Mouse (Mus musculus) hindbrain, embryonic 10.5 days (tissue): ENCODE results near the gene D1Ertd622e. TPM values are rescaled to one million over a fixed set of nuclear protein-coding genes. Genes with fewer than 3 reads are reported as not detected.

Source experiments
- DNase-seq: peaks from one replicate; pipeline ENCODE4 v3.0.0-alpha.2; 2017; ENCODE audit warnings: low spot score
- H3K27ac ChIP-seq: fragments of 300-500 bp; sonication (generic); 2 replicates; pipeline ENCODE4 v1.5.1; 2016; ENCODE audit warnings: mild to moderate bottlenecking, moderate library complexity
- H3K27me3 ChIP-seq: fragments of 300-500 bp; sonication (generic); 2 replicates; pipeline ENCODE4 v1.6.1; 2016; ENCODE audit warnings: mild to moderate bottlenecking; ENCODE audit not compliant: poor library complexity, insufficient read depth, severe bottlenecking
- H3K36me3 ChIP-seq: fragments of 300-500 bp; sonication (generic); 2 replicates; pipeline ENCODE4 v1.6.1; 2016; ENCODE audit warnings: mild to moderate bottlenecking, moderate library complexity
- H3K4me1 ChIP-seq: fragments of 300-500 bp; sonication (generic); replicated peaks from 2 replicates; pipeline ENCODE4 v1.6.1; 2016; ENCODE audit warnings: mild to moderate bottlenecking
- H3K4me3 ChIP-seq: fragments of 300-500 bp; sonication (generic); 2 replicates; pipeline ENCODE4 v1.5.1; 2016; ENCODE audit warnings: mild to moderate bottlenecking, moderate library complexity
- H3K9me3 ChIP-seq: fragments of 300-500 bp; sonication (generic); 2 replicates; pipeline ENCODE4 v1.6.1; 2016; ENCODE audit warnings: mild to moderate bottlenecking, moderate library complexity
- WGBS: fragments of 180-500 bp; shearing (Covaris S2); methylation state at CpG from one replicate; pipeline ENCODE4 v1.1.7; 2016; 5-methylcytosine and 5-hydroxymethylcytosine counted together
- polyA plus RNA-seq: library from polyadenylated mRNA; unstranded; fragments of >200 nt; fragmentation: Nextera tagmentation; extraction: Ambion mirVana; gene quantifications from 2 replicates; pipeline ENCODE4 v1.2.1, GENCODE M21; 2016

The D1Ertd622e gene
- polyA plus RNA-seq = 25.2 and 26.4 TPM in 2 replicates

DNA sequence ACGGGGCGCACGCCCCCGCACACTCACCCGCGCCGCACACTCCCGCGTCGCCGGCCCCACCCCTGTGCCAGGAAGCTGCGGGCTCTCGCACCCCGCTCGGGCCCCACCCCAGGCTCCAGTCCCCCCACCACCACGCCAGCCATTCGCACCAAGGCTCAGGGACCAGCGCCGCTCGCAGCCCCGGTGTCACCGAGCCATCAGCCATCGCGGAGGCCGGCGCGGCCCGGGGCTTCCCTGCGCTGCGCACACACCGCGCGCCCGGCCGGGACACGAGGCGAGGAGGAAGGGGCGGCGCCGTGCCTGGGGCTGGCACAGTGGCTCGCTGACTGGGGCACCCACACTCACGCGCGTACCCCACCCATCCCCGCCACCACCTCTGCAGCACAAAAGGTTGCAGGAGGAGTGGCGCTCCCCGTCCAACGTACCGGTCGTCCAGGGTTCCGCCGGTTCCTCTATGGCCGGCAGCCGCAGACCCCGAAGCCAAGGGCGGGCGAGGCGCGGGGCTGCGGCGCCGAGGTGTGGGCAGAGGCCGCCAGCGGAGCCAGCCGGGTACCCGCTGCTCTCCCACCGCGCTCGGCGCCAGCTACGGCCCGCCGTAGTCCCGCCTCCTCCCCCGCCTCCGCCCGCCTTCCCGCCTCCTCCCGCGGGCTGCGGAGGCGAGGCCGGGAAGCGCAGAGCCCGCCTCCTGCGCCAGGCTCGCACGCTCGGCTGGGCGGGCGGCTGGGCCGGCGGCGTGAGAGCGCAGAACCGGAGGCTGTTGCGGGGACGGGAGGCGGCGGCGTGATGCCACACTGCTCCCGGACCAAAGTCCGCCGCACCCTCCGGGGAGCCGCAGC is at the start of gene D1Ertd622e:
Gene D1Ertd622e, minus strand, starts transcription at position 669 of the 836 bp plus-strand sequence.
- Histone ChIP-seq H3K9me3 (no peaks in the 10 kb centered on the region), H3K4me1 (peaks cover 40% of the 10 kb centered on the region), H3K27me3 (peaks cover 6% of the 10 kb centered on the region; the same call in 1 of the 2 replicates), H3K27ac (peak within 1 kb of the TSS; percentile 97), H3K4me3 (peak within 1 kb of the TSS; percentile 90), H3K36me3 (no peaks in the 10 kb centered on the region)
- under 1% methylated on average over 106 of the region's 106 CpGs for WGBS
- DNase-seq = peak; percentile 78

DNA sequence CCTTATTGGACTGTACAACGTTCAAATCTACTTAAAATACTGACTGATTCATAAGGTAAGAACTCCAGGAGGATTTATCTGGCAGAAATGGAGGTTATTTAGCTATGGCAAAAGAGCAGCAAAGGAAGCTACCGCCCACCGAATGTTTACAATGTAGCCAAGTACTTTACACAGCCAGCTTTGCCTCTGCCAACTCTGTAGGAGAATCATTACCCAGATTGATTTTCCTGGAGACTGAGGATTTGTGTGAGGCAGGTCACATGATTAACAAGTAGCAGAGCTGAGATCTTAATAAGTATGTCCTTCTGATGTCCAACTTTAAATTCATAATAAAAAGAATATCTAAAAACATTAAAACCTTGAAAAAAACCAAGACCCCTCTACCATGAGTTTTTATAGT is 48.6 kb upstream of the D1Ertd622e start:
- H3K9me3 ChIP-seq = no peaks in the 10 kb centered on the region
- DNase-seq = no peak
- H3K36me3 ChIP-seq = peaks cover 61% of the 10 kb centered on the region
- no peak overlapping the region for H3K4me3 ChIP-seq
- WGBS = 94% methylated on average over 3 of the region's 3 CpGs
- H3K4me1 ChIP-seq = no peaks in the 10 kb centered on the region
- H3K27me3 ChIP-seq = no peaks in the 10 kb centered on the region
- H3K27ac ChIP-seq = no peak overlapping the region

DNA sequence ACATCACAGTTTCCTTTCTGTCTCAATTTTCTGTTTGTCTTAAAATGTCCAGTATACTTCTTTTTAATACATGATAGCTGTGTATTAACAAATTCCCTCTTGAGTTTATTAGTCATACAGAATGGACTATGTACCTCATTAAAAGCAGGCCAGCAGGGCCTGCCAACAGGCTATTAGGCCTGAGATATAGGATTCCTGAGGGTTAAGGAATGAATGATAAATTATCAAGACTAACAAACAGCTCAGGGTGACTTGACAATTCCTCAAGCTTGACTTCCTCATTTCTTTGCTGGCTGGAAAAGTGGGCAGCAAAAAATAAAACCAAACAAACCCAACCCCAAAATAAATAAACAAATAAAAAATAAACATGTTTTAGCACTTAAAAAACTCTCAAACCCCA is 43.5 kb upstream of the D1Ertd622e start:
- no peaks in the 10 kb centered on the region for H3K9me3 ChIP-seq
- H3K27me3 ChIP-seq = no peaks in the 10 kb centered on the region
- no peak for DNase-seq
- no peaks in the 10 kb centered on the region for H3K4me1 ChIP-seq
- peaks cover 34% of the 10 kb centered on the region for H3K36me3 ChIP-seq
- no peak overlapping the region for H3K27ac ChIP-seq
- H3K4me3 ChIP-seq = no peak overlapping the region

DNA sequence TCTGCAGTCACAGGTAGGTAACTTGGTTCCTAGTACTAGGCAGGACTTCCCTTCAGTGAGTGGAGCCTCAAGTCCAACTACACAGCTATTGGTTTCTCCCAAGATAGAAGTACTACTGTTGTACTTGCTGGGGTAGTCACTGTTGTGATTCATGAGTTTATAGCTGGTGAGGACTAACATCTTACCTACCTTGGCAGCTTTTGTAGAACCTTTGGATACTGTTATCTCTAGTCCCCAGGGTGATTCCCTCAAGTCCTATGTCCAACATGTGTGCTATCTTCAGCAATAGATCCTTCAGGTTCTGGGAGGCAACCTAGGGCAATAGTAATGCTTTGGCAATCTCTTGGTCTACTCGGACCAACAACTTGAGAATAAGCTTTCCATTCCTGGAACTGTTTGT is 42.8 kb upstream of the D1Ertd622e start:
- DNase-seq = no peak
- H3K4me3 ChIP-seq = no peak overlapping the region
- no peak overlapping the region for H3K27ac ChIP-seq
- H3K9me3 ChIP-seq = no peaks in the 10 kb centered on the region
- H3K27me3 ChIP-seq = no peaks in the 10 kb centered on the region
- H3K4me1 ChIP-seq = no peaks in the 10 kb centered on the region
- 84% methylated on average over 1 of the region's 1 CpGs for WGBS
- peaks cover 29% of the 10 kb centered on the region for H3K36me3 ChIP-seq

DNA sequence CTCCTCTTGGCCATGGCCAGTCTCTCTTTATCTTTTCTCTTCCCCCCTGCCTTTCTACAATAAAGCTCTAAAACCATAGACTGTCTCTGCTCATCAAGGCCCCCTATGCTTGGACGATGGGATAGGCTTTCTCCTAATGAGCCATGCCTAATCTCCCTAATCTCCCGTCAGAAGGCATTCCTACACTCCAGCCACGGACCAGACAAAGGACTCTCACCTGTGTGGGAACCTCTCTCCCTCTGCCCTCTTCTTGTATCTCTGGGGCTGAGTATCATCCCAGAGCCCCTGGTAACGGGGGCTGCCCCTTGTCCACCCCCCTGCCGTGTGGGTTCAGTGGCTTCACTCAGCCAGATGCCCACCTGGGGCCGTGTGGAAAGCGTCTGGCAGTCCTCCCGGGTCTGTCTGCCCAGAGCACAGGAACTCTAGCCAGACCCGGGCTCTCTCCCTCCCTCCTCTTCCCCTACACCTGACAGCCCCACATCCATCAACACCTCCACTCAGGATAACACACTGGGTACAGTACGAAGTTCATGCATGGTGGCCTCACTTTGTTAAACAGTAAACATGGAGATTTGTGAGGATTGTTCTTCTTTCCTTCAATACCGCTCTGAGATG is 37.2 kb upstream of the D1Ertd622e start:
- peak overlapping the region; percentile 31; the same call in 1 of the 2 replicates for H3K27ac ChIP-seq
- DNase-seq = no peak
- H3K36me3 ChIP-seq = peaks cover under 1% of the 10 kb centered on the region; the same call in 1 of the 2 replicates
- no peak overlapping the region for H3K4me3 ChIP-seq
- WGBS = 26% methylated on average over 11 of the region's 11 CpGs
- H3K4me1 ChIP-seq = peaks cover 10% of the 10 kb centered on the region
- no peaks in the 10 kb centered on the region for H3K27me3 ChIP-seq
- H3K9me3 ChIP-seq = no peaks in the 10 kb centered on the region

DNA sequence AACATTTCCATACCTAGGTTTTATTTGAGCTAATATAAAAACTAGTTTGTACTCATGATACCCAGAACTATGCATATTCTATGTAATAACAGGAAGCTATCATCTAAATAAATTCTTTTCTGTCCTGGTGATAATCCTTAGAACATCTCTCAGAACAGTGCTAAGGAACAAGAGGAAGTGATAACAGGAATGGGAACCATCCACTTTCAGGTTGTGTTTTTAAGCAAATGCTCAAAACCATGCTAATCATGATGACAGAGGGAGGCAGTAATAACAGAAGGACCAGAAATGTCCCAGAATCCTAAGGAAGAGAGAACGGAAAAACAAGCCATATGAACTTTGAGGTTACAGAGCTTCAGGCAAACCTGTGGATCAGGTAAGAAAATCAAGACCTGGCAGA is 35.4 kb upstream of the D1Ertd622e start:
- no peak overlapping the region for H3K4me3 ChIP-seq
- peaks cover 10% of the 10 kb centered on the region for H3K4me1 ChIP-seq
- H3K36me3 ChIP-seq = no peaks in the 10 kb centered on the region
- H3K27ac ChIP-seq = no peak overlapping the region
- H3K9me3 ChIP-seq = no peaks in the 10 kb centered on the region
- no peaks in the 10 kb centered on the region for H3K27me3 ChIP-seq
- DNase-seq = no peak
- WGBS = 92% methylated on average over 1 of the region's 1 CpGs

DNA sequence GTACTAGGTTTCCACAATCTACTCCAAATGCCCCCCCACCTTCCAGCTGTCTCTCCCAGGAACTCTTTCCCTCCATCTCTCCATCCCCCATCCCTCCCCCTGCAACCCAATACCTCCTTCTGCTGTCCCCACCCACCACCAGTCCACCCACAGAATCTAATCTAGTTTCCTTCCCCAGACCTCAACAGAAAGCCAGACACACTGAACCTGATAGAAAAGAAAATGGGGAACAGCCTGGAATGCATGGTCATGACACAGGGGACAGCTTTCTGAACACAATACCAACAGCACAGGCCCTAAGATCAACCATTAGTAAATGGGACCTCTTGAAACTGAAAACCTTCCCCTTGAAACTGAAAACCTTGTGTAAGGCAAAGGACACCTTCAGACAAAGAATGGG is 32.0 kb upstream of the D1Ertd622e start:
- H3K4me3 ChIP-seq = no peak overlapping the region
- H3K36me3 ChIP-seq = no peaks in the 10 kb centered on the region
- DNase-seq = no peak
- H3K27me3 ChIP-seq = no peaks in the 10 kb centered on the region
- H3K4me1 ChIP-seq = peaks cover 5% of the 10 kb centered on the region
- no peak overlapping the region for H3K27ac ChIP-seq
- no peaks in the 10 kb centered on the region for H3K9me3 ChIP-seq

DNA sequence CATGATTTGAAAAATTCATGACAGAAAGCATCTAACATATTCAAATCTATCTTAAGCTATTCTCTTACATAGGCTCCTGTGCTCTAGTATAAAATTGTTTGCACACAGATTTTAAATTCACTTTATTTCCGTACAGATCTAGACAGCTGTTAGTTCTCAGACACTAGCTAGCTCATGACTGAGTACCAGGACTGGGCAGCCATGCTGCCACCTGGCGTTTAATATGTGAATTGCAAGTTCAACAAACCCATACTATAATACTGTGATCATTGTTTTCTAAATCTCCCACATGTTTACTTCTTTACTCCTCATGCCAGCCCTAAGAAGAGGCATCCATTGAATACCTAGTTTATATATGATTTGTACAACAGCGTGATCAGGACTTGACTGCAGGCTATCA is 26.9 kb upstream of the D1Ertd622e start:
- Histone ChIP-seq H3K4me3 (no peak overlapping the region), H3K9me3 (no peaks in the 10 kb centered on the region), H3K36me3 (no peaks in the 10 kb centered on the region), H3K27me3 (no peaks in the 10 kb centered on the region), H3K27ac (no peak overlapping the region), H3K4me1 (no peaks in the 10 kb centered on the region)
- DNase-seq = peak; percentile 45
- 27% methylated on average over 3 of the region's 3 CpGs for WGBS

DNA sequence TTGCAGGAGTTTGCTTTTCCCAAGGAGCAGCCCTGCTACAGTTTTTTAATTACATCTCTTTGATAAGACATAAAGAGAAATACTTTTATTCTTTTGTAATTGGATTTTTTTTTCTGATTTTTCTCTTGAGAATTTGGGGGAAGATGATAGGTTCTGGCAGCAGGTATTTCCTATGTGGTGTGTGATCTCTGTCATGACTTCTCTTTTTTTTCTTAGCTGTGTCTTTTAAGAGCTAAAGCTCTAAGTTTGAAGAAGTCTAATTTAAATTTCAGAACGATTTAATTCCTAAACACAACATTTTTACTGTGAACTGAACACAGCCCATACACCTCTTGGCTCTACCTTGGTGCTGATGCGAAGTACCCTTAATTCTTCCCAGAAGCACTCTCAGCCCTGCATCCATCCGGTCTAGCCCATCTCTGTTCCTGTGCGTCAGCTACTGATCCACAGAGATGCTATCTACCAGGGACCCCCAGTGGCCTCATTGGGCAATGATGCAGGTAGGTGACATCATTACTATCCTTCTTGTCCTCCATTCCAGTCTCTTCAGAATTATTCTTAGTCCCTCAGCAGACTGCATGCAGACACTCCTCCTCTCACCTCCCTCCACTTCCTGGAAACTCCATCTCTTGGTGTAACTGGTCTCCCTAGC is 14.8 kb upstream of the D1Ertd622e start:
- 77% methylated on average over 4 of the region's 4 CpGs for WGBS
- H3K27ac ChIP-seq = no peak overlapping the region
- no peaks in the 10 kb centered on the region for H3K4me1 ChIP-seq
- H3K27me3 ChIP-seq = no peaks in the 10 kb centered on the region
- H3K36me3 ChIP-seq = no peaks in the 10 kb centered on the region
- H3K9me3 ChIP-seq = no peaks in the 10 kb centered on the region
- no peak for DNase-seq
- H3K4me3 ChIP-seq = no peak overlapping the region

DNA sequence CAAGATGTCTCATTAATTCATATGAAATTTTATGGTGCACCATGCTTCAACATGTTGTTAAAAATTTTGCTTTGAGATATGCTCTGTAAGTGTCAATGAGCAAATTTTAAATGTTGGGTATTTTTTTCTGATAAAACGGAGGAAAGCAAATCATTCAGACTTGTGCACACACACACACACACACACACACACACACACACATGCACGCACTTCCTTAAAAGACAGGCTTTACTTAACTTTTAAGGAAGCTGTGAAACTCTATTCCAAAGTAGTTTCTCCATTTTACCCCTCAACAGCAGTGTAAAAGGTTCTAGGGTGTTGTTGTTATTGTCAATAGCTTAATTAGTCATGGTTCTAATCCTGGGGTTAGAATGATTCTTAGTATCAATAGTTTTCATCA is 14.2 kb upstream of the D1Ertd622e start:
- no peak for DNase-seq
- Histone ChIP-seq H3K36me3 (no peaks in the 10 kb centered on the region), H3K4me1 (no peaks in the 10 kb centered on the region), H3K4me3 (no peak overlapping the region), H3K27me3 (no peaks in the 10 kb centered on the region), H3K27ac (no peak overlapping the region), H3K9me3 (no peaks in the 10 kb centered on the region)
- WGBS = 52% methylated on average over 2 of the region's 2 CpGs

DNA sequence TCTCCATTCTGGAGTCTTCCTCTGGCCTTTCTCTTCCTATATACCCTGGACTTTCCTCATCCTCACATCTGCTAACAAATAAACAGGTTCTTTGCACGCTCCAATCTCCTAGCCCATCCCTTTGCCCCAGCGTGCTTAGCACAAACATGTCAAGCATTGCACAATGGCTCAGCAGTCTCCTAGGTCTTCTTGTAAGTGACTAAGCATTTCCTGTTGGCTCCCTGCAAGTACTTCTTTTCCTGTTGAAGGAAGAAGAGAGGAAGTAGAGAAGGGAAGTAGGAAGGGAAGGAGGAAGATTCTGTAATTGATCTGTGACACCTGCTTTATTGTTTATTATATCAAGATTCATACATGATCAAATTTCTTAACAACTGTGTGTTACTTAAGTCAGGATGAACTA is 11.0 kb upstream of the D1Ertd622e start:
- Histone ChIP-seq H3K4me1 (no peaks in the 10 kb centered on the region), H3K27ac (no peak overlapping the region)
- 75% methylated on average over 2 of the region's 2 CpGs for WGBS

DNA sequence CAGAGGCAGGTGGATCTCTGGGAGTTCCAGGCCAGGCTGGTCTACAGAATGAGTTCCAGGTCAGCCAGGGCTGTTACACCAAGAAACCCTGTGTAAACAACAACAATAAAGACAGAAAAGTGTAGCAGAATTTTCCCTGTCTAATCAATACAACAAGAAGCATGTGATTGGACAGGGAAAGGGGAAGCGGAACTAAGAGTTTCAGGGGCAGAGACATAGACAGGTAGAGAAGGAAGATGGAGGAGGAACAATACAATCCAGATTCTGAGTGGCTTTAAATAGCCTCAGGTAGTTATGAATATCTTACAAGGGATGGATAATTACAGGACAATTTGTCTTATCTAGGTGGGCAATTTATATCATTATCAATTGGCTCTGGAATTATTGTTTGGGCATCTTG is 5.4 kb upstream of the D1Ertd622e start:
- Histone ChIP-seq H3K27ac (no peak overlapping the region), H3K9me3 (no peaks in the 10 kb centered on the region), H3K36me3 (no peaks in the 10 kb centered on the region), H3K4me1 (peaks cover 3% of the 10 kb centered on the region; the same call in 1 of the 2 replicates), H3K4me3 (no peak overlapping the region), H3K27me3 (peaks cover 6% of the 10 kb centered on the region; the same call in 1 of the 2 replicates)
- 83% methylated on average over 1 of the region's 1 CpGs for WGBS
- DNase-seq = no peak

More for the DNA sequence above, 11.0 kb upstream of the D1Ertd622e start:
- no peak for DNase-seq
- Histone ChIP-seq H3K4me3 (no peak overlapping the region), H3K27me3 (no peaks in the 10 kb centered on the region), H3K36me3 (no peaks in the 10 kb centered on the region), H3K9me3 (no peaks in the 10 kb centered on the region)

DNA sequence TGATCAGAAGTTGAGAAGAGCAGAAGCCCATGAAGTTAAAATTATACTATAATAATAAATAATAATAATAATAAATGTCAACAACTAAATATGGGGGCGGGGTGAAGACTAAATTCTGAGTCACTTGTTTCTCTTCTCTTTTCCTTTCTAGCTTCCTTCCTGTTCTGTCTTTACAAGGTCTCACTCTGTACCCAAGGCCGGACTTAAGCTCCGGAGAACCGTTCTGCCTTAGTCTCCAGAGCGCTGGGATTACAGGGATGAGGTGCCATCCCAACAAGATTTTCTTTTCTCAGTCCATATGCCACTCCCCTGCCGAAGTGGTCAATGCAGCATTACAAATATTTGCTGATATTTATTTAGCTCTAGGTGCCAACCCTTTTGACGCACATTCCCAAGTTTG is 450 bp upstream of the D1Ertd622e start:
- peaks cover 35% of the 10 kb centered on the region for H3K4me1 ChIP-seq
- H3K36me3 ChIP-seq = no peaks in the 10 kb centered on the region
- H3K27me3 ChIP-seq = peaks cover 6% of the 10 kb centered on the region; the same call in 1 of the 2 replicates
- 19% methylated on average over 7 of the region's 7 CpGs for WGBS
- peak overlapping the region; percentile 97 for H3K27ac ChIP-seq
- H3K4me3 ChIP-seq = peak overlapping the region; percentile 90
- no peaks in the 10 kb centered on the region for H3K9me3 ChIP-seq
- DNase-seq = peak; percentile 9
